ENCODE assay signal across 22 mouse cellular contexts in genomic region chr6:96459041-96459440, GRCm38 (mm10).
DNase-seq lines count a peak whose midpoint lies in the region; ATAC-seq and TF ChIP-seq lines count a peak whose summit lies in the region.
"Had no signal": no experiment of that assay in that cellular context is flagged by ENCODE, and none has a peak within 500 bp of the region (broad histone marks: within the 10 kb centered on the region; RNA-seq: fewer than 3 reads in every experiment).

No protein-coding gene starts in this region.

- H3K9me3 ChIP-seq in embryonic facial prominence, embryonic 14.5 days (ENCODE audit: control insufficient read depth, low read length): no peaks in the 10 kb centered on the region
- H3K9me3 ChIP-seq in embryonic facial prominence, embryonic 10.5 days: no peaks in the 10 kb centered on the region
- no peaks in the 10 kb centered on the region; the same call in 1 of the 2 replicates for H3K9me3 ChIP-seq in ES-Bruce4 (replicated peaks; ENCODE audit: control insufficient read depth, insufficient read depth, low read length, poor library complexity, severe bottlenecking)
- H3K9me3 ChIP-seq in stomach, postnatal 0 days (ENCODE audit: control insufficient read depth, low read length): no peaks in the 10 kb centered on the region
- no peaks in the 10 kb centered on the region for H3K9me3 ChIP-seq in heart, embryonic 11.5 days (replicated peaks; ENCODE audit: control insufficient read depth, low read length)
- H3K9me3 ChIP-seq: embryonic facial prominence, embryonic 12.5 days; forebrain, embryonic 12.5 days; forebrain, embryonic 15.5 days; heart, embryonic 10.5 days; hindbrain, embryonic 12.5 days; hindbrain, embryonic 15.5 days had no signal

- no peak for TF ChIP-seq CTCF in ES-Bruce4 (IDR thresholded peaks at IDR 0.05; ENCODE audit: low read depth, low read length)
- TF ChIP-seq CTCF in stomach, postnatal 0 days (IDR thresholded peaks at IDR 0.05; ENCODE audit: low read depth): no peak

- H3K27ac ChIP-seq in embryonic facial prominence, embryonic 14.5 days (replicated peaks; ENCODE audit: low read depth, low read length): no peak overlapping the region
- no peak overlapping the region for H3K27ac ChIP-seq in embryonic facial prominence, embryonic 10.5 days (replicated peaks)
- peak overlapping the region; percentile 72 for H3K27ac ChIP-seq in ES-Bruce4 (ENCODE audit: insufficient read depth, low read length)
- no peak overlapping the region for H3K27ac ChIP-seq in stomach, postnatal 0 days (replicated peaks)
- H3K27ac ChIP-seq in heart, embryonic 11.5 days (ENCODE audit: low read depth, low read length): no peak overlapping the region
- H3K27ac ChIP-seq: embryonic facial prominence, embryonic 12.5 days; forebrain, embryonic 12.5 days; forebrain, embryonic 15.5 days; heart, adult 2 months; heart, embryonic 10.5 days; hindbrain, embryonic 12.5 days; hindbrain, embryonic 15.5 days had no signal

- H3K27me3 ChIP-seq in embryonic facial prominence, embryonic 14.5 days (replicated peaks; ENCODE audit: control insufficient read depth, insufficient read depth, low read length): no peaks in the 10 kb centered on the region
- no peaks in the 10 kb centered on the region for H3K27me3 ChIP-seq in embryonic facial prominence, embryonic 10.5 days (replicated peaks; ENCODE audit: low read depth, poor library complexity, severe bottlenecking)
- no peaks in the 10 kb centered on the region for H3K27me3 ChIP-seq in ES-Bruce4 (ENCODE audit: control insufficient read depth, insufficient read depth, low read length, poor library complexity, severe bottlenecking)
- H3K27me3 ChIP-seq in stomach, postnatal 0 days (ENCODE audit: control insufficient read depth, insufficient read depth, low read length): no peaks in the 10 kb centered on the region
- H3K27me3 ChIP-seq in heart, embryonic 11.5 days (ENCODE audit: control insufficient read depth, insufficient read depth, low read length): no peaks in the 10 kb centered on the region
- H3K27me3 ChIP-seq: embryonic facial prominence, embryonic 12.5 days; forebrain, embryonic 12.5 days; forebrain, embryonic 15.5 days; hindbrain, embryonic 12.5 days; hindbrain, embryonic 15.5 days had no signal

- whole genome bisulfite sequencing in embryonic facial prominence, embryonic 14.5 days: 59% methylated on average over 4 of the region's 4 CpGs
- WGBS in embryonic facial prominence, embryonic 10.5 days: 69% methylated on average over 4 of the region's 4 CpGs
- WGBS in stomach, postnatal 0 days: 58% methylated on average over 4 of the region's 4 CpGs
- 53% methylated on average over 4 of the region's 4 CpGs for WGBS in heart, embryonic 11.5 days (ENCODE audit: insufficient replicate concordance)

- no peak overlapping the region for H3K9ac ChIP-seq in embryonic facial prominence, embryonic 14.5 days (ENCODE audit: low read depth, low read length)
- H3K9ac ChIP-seq in ES-Bruce4 (ENCODE audit: low read depth, poor library complexity, severe bottlenecking): no peak overlapping the region
- H3K9ac ChIP-seq in stomach, postnatal 0 days (ENCODE audit: low read length): no peak overlapping the region
- H3K9ac ChIP-seq in heart, embryonic 11.5 days (ENCODE audit: low read depth, low read length): no peak overlapping the region
- H3K9ac ChIP-seq: embryonic facial prominence, embryonic 12.5 days; forebrain, embryonic 12.5 days; forebrain, embryonic 15.5 days; hindbrain, embryonic 12.5 days; hindbrain, embryonic 15.5 days had no signal

- H3K36me3 ChIP-seq in embryonic facial prominence, embryonic 14.5 days (ENCODE audit: control insufficient read depth, insufficient read depth, low read length): no peaks in the 10 kb centered on the region
- H3K36me3 ChIP-seq in embryonic facial prominence, embryonic 10.5 days (replicated peaks): no peaks in the 10 kb centered on the region
- no peaks in the 10 kb centered on the region for H3K36me3 ChIP-seq in ES-Bruce4 (ENCODE audit: control insufficient read depth, insufficient read depth, low read length, poor library complexity, severe bottlenecking)
- no peaks in the 10 kb centered on the region for H3K36me3 ChIP-seq in stomach, postnatal 0 days (ENCODE audit: control insufficient read depth, insufficient read depth, low read length)
- no peaks in the 10 kb centered on the region for H3K36me3 ChIP-seq in heart, embryonic 11.5 days (ENCODE audit: control insufficient read depth, insufficient read depth, low read length)
- H3K36me3 ChIP-seq: embryonic facial prominence, embryonic 12.5 days; forebrain, embryonic 12.5 days; forebrain, embryonic 15.5 days; heart, embryonic 10.5 days; hindbrain, embryonic 12.5 days; hindbrain, embryonic 15.5 days had no signal

- H3K4me2 ChIP-seq in embryonic facial prominence, embryonic 14.5 days (ENCODE audit: low read depth, low read length): no peak overlapping the region
- H3K4me2 ChIP-seq in stomach, postnatal 0 days (replicated peaks; ENCODE audit: low read depth): no peak overlapping the region
- no peak overlapping the region for H3K4me2 ChIP-seq in heart, embryonic 11.5 days
- H3K4me2 ChIP-seq: embryonic facial prominence, embryonic 12.5 days; forebrain, embryonic 12.5 days; forebrain, embryonic 15.5 days; hindbrain, embryonic 12.5 days; hindbrain, embryonic 15.5 days had no signal

- TF ChIP-seq POLR2A in ES-Bruce4 (IDR thresholded peaks at IDR 0.05; ENCODE audit: insufficient read depth, low read length): no peak

- TF ChIP-seq EP300 in ES-Bruce4 (IDR thresholded peaks at IDR 0.05; ENCODE audit: insufficient read depth, low read depth, low read length): 0 out of 2 replicates have a peak, but pooled peaks have one; percentile 50
- TF ChIP-seq EP300 in stomach, postnatal 0 days (optimal IDR thresholded peaks at IDR 0.05): no peak

- DNase-seq in embryonic facial prominence, embryonic 14.5 days (ENCODE audit: low spot score): peak; percentile 9
- no peak for DNase-seq in embryonic facial prominence, embryonic 10.5 days (ENCODE audit: low spot score)
- DNase-seq in R1 (ENCODE audit: low read depth, low spot score): peak; percentile 74
- peak; percentile 52 for DNase-seq in stomach, postnatal 0 days (ENCODE audit: low spot score)
- DNase-seq in retina, postnatal 1 day: no peak
- DNase-seq: adrenal gland, adult 8-10 months; adrenal gland, postnatal 36 days; cerebellum, adult 18-20 months; cerebellum, adult 9-10 months; cerebellum, postnatal 14 days; gastrocnemius, postnatal 25 days; heart, adult 2 months had no signal

- H3K4me3 ChIP-seq in embryonic facial prominence, embryonic 14.5 days (ENCODE audit: low read depth, low read length): no peak overlapping the region
- no peak overlapping the region for H3K4me3 ChIP-seq in embryonic facial prominence, embryonic 10.5 days
- H3K4me3 ChIP-seq in ES-Bruce4 (ENCODE audit: low read depth, low read length): no peak overlapping the region
- H3K4me3 ChIP-seq in stomach, postnatal 0 days (ENCODE audit: low read depth, low read length): no peak overlapping the region
- H3K4me3 ChIP-seq in heart, embryonic 11.5 days (ENCODE audit: low read depth, low read length): no peak overlapping the region
- H3K4me3 ChIP-seq: embryonic facial prominence, embryonic 12.5 days; erythroblast, embryonic 14.5 days; forebrain, embryonic 12.5 days; forebrain, embryonic 15.5 days; heart, adult 2 months; heart, embryonic 10.5 days; hindbrain, embryonic 12.5 days; hindbrain, embryonic 15.5 days had no signal

- no peaks in the 10 kb centered on the region for H3K4me1 ChIP-seq in embryonic facial prominence, embryonic 14.5 days (ENCODE audit: control insufficient read depth, insufficient read depth, low read length)
- peaks cover 5% of the 10 kb centered on the region for H3K4me1 ChIP-seq in embryonic facial prominence, embryonic 10.5 days
- H3K4me1 ChIP-seq in ES-Bruce4 (ENCODE audit: control insufficient read depth, insufficient read depth, low read length): peaks cover 3% of the 10 kb centered on the region
- H3K4me1 ChIP-seq in stomach, postnatal 0 days (replicated peaks; ENCODE audit: control insufficient read depth, insufficient read depth): no peaks in the 10 kb centered on the region
- H3K4me1 ChIP-seq in heart, embryonic 11.5 days (ENCODE audit: control insufficient read depth, insufficient read depth, low read length): no peaks in the 10 kb centered on the region
- H3K4me1 ChIP-seq: embryonic facial prominence, embryonic 12.5 days; forebrain, embryonic 12.5 days; forebrain, embryonic 15.5 days; heart, embryonic 10.5 days; hindbrain, embryonic 15.5 days had no signal

- ATAC-seq in embryonic facial prominence, embryonic 14.5 days (ENCODE audit: low read depth): no peak
- ATAC-seq in stomach, postnatal 0 days (ENCODE audit: low FRiP score, low TSS enrichment): 0 out of 2 replicates have a peak, but pooled peaks have one; percentile 53
- ATAC-seq in heart, embryonic 11.5 days (replicated peaks; ENCODE audit: insufficient number of reproducible peaks, low FRiP score, low TSS enrichment): no peak
- ATAC-seq: activated CD4-positive, CD25-positive, alpha-beta regulatory T cell, adult 4 months; forebrain, embryonic 15.5 days had no signal

Comparison
In these comparisons a context has a peak if more than half of its experiments do, and no peak if none do; other contexts are left out.
1. DNase-seq: peak in embryonic facial prominence, embryonic 14.5 days (single experiment), R1 (single experiment) and stomach, postnatal 0 days (single experiment); none in embryonic facial prominence, embryonic 10.5 days (single experiment) and retina, postnatal 1 day (single experiment).